Mouse (Mus musculus): Measurements from ENCODE around the gene Oprl1. TPM values are rescaled to one million over a fixed set of nuclear protein-coding genes. Genes with fewer than 3 reads are reported as not detected.

The Oprl1 gene
- polyA plus RNA-seq, 1 experiment from 2014 or later = 1.9 TPM

DNA sequence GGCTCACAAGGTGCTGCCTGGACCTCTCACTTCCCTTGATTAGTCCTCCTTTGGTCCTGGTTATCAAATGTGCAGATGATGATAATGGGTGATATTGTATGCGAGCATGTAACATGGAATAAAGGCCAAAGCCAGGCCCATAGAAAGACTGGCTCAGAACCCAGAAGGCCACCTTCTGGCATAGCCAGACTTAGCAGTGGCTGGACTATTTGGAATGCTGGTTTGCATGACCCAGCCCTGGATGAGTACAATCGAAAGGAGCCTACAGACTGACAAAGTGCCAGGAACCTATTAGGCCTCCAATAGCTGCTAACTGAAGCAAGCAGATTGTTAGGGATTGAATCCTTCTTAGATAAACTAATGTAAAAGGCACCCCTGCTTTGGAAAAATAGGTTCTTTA, 54.6 kb downstream of the Oprl1 start:
- ATAC-seq (replicated peaks; ENCODE audit: low FRiP score) = no peak
- H3K4me2 ChIP-seq = no peak overlapping the region
- H3K9me3 ChIP-seq (replicated peaks) = no peaks in the 10 kb centered on the region
- no peaks in the 10 kb centered on the region for H3K4me1 ChIP-seq
- peaks cover 23% of the 10 kb centered on the region for H3K27me3 ChIP-seq
- no peak overlapping the region for H3K27ac ChIP-seq
- H3K9ac ChIP-seq = no peak overlapping the region
- H3K36me3 ChIP-seq = no peaks in the 10 kb centered on the region
- H3K4me3 ChIP-seq (replicated peaks) = no peak overlapping the region
- WGBS = 83% methylated on average over 2 of the region's 2 CpGs

Other genes starting within 250 kb of the Oprl1 start
- gene Abhd16b, start 221.8 kb upstream of the Oprl1 start, polyA plus RNA-seq (2015; fragmentation: Nextera tagmentation; extraction: Ambion mirVana) = 0.30 TPM in 1 of 2 replicates, not detected in the other
- 162 and 169 TPM in 2 replicates for gene Tpd52l2, start 217.9 kb upstream of the Oprl1 start, polyA plus RNA-seq (2015; fragmentation: Nextera tagmentation; extraction: Ambion mirVana)
- gene Dnajc5, start 194.5 kb upstream of the Oprl1 start, polyA plus RNA-seq (2015; fragmentation: Nextera tagmentation; extraction: Ambion mirVana) = 84.4 and 88.6 TPM in 2 replicates
- gene Uckl1, start 130.1 kb upstream of the Oprl1 start, polyA plus RNA-seq (2015; fragmentation: Nextera tagmentation; extraction: Ambion mirVana) = 50.7 and 59.0 TPM in 2 replicates
- gene Prpf6, start 123.1 kb upstream of the Oprl1 start, polyA plus RNA-seq (2015; fragmentation: Nextera tagmentation; extraction: Ambion mirVana) = 67.4 and 69.5 TPM in 2 replicates
- gene Zfp512b, start 122.2 kb upstream of the Oprl1 start, polyA plus RNA-seq (2015; fragmentation: Nextera tagmentation; extraction: Ambion mirVana) = 43.1 and 51.6 TPM in 2 replicates
- gene Samd10, start 115.8 kb upstream of the Oprl1 start, polyA plus RNA-seq (2015; fragmentation: Nextera tagmentation; extraction: Ambion mirVana) = 24.6 and 26.3 TPM in 2 replicates
- gene Gm29797, start 58.0 kb upstream of the Oprl1 start, polyA plus RNA-seq (2015; fragmentation: Nextera tagmentation; extraction: Ambion mirVana) = 0.21 TPM in 1 of 2 replicates, not detected in the other
- gene Sox18, start 43.4 kb upstream of the Oprl1 start, polyA plus RNA-seq (2015; fragmentation: Nextera tagmentation; extraction: Ambion mirVana) = 48.1 and 49.9 TPM in 2 replicates
- gene Tcea2, start 34.7 kb upstream of the Oprl1 start, polyA plus RNA-seq (2015; fragmentation: Nextera tagmentation; extraction: Ambion mirVana) = 25.6 and 25.9 TPM in 2 replicates
- 56.6 and 61.7 TPM in 2 replicates for gene Rgs19, start 21.0 kb upstream of the Oprl1 start, polyA plus RNA-seq (2015; fragmentation: Nextera tagmentation; extraction: Ambion mirVana)
- gene Lkaaear1, start 16.6 kb upstream of the Oprl1 start, polyA plus RNA-seq (2015; fragmentation: Nextera tagmentation; extraction: Ambion mirVana) = 0.22 TPM in 1 of 2 replicates, not detected in the other
- 0.26 and 0.71 TPM in 2 replicates for gene Myt1, start 48.3 kb downstream of the Oprl1 start, polyA plus RNA-seq (2015; fragmentation: Nextera tagmentation; extraction: Ambion mirVana)
- 33.6 and 36.2 TPM in 2 replicates for gene Pcmtd2, start 122.8 kb downstream of the Oprl1 start, polyA plus RNA-seq (2015; fragmentation: Nextera tagmentation; extraction: Ambion mirVana)
- 69.0 and 73.9 TPM in 2 replicates for gene Polr3k, start 149.3 kb downstream of the Oprl1 start, polyA plus RNA-seq (2015; fragmentation: Nextera tagmentation; extraction: Ambion mirVana)

All from kidney, embryonic 15.5 days (tissue).